Mouse (Mus musculus): Measurements from ENCODE around the gene Fchsd2.

Gene Fchsd2

GRCm38 (mm10) chr7:101321218-101321827, 228.7 kb downstream of the Fchsd2 start:
- DNase-seq: peak; percentile 55

DNA sequence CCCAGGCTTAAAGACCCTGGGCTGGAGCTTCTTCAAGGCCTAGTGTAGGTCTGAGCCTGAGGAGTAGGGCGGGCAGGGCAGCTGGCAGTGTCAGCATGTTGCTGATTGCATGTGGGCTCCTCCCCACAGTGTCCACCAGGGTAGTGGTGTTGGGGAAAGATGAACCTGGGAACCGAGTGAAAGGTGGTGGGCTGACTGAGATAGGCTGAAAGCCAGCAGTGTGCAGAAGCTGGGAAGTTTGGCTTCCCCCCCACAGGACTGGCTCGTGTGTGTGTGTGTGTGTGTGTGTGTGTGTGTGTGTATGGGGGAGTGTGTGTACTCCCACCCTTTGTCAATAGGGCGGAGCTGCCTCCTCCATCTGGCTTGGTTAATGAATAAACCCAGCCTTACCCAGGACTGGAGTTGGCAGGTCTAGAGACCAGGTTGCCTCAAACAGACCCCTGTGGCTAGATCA, 230.5 kb downstream of the Fchsd2 start:
- DNase-seq: no peak

DNA sequence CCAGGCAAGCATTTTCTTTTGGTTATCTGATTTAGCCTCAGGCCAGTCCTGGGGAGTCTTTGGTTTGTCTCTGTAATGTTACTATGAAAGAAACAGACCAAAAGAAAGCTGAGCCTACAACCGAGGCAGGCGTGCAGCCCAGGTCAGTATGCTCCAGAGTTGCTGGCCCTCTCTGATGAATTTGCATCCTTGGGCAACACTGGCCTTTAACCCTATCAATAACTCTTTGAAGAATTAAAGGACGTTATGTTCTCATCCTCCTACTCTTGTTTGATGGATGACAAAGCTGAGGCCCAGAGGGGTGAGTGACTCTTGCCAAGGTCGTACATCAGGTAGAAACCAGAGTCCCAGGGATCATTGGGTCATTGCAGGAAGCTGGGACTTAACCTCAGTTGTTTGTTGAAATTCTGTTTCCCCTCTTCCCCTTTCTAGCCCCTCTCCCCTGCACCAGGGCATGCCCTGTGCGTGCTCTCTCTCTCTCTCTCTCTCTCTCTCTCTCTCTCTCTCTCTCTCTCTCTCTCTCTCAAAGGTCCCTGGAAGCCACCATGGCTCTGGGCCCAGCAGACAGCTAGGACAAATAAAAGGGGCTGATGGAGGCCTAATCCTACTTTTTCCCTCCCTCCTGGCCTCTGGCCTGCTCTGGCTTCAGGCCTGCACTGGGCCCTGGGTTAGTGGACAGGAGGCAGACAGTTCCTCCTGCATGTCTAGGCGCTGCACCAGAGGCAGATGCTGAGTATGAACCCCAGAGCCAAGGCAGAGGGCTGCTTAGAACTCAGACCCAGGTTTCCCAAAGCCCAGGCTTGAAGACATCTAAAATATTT, 231.7 kb downstream of the Fchsd2 start:
- no peak for DNase-seq

- DNase-seq: no peak
These were observed 233.3 kb downstream of the Fchsd2 start for GRCm38 (mm10) chr7:101326006-101326405.

DNA sequence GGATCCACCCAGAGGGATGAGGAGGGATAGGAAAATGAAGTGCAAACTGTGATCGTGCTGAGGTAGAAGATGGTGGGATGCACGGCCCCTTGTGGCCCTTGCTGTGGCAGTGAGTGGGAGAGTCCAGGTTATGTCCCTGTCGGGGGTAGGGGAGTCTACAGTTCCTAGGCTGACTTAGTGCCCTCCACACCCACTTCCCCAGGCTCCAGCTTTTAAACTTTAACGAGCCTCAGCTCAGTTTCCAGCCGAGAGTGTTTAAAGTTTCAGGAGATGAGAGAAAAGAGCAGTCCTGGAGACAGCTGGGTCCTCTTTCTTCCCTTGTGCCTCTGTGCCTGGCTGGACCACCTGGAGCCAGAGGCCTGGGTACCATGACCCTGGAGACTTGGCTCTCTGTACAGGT, 234.6 kb downstream of the Fchsd2 start:
- DNase-seq: no peak

- DNase-seq: no peak
These were observed 235.1 kb downstream of the Fchsd2 start for GRCm38 (mm10) chr7:101327786-101328185.

DNA sequence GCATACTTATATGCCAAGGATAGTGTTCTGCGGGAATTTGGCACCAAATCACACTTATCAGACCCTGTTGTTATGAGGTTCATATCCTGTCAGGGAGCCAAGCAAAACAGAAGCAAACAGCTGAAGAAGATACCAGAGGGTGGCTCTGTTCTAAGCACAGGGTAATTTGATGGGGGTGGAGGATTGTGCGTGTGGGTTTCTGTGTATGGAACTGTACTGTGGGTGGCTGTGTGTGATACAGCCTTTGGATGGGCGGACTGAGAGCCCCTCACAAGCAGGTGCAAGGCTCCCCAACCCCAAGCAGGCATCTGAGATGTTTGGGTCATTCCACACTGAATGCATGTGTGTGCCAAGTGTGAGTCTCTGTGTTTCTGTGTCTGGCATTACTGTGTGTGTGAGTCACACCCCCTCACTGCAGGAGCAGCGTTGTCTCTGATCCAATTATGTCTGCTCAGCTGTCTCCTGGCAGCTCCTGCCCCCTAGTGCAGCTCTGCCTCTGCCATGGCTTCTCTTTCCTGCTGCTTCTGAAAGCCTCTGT, 236.0 kb downstream of the Fchsd2 start:
- peak; percentile 66 for DNase-seq

GRCm38 (mm10) chr7:101329606-101330005, 236.9 kb downstream of the Fchsd2 start:
- DNase-seq: no peak

- DNase-seq: no peak
These were observed 237.6 kb downstream of the Fchsd2 start for GRCm38 (mm10) chr7:101330074-101330840.

DNA sequence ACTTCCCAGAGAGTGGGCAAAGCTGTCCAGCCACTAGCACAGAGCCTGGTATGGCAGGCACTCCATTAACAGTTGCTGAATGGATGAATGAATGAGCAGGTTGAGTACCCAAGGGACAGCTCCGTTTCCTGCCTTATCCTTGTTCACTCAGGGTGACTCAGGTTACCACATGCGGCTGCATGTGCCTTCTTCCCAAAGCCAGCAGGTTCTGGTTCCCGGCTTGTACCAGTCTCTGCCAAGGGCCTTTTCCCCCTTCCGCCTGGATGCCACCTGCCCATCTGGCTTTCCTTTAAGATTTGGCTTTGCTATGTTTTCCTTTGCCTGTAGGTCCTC, 238.1 kb downstream of the Fchsd2 start:
- DNase-seq: no peak

GRCm38 (mm10) chr7:101332045-101332831, 239.6 kb downstream of the Fchsd2 start:
- DNase-seq: no peak
